Comparison of ENCODE assay signal across 19 mouse cellular contexts in the genomic region with DNA sequence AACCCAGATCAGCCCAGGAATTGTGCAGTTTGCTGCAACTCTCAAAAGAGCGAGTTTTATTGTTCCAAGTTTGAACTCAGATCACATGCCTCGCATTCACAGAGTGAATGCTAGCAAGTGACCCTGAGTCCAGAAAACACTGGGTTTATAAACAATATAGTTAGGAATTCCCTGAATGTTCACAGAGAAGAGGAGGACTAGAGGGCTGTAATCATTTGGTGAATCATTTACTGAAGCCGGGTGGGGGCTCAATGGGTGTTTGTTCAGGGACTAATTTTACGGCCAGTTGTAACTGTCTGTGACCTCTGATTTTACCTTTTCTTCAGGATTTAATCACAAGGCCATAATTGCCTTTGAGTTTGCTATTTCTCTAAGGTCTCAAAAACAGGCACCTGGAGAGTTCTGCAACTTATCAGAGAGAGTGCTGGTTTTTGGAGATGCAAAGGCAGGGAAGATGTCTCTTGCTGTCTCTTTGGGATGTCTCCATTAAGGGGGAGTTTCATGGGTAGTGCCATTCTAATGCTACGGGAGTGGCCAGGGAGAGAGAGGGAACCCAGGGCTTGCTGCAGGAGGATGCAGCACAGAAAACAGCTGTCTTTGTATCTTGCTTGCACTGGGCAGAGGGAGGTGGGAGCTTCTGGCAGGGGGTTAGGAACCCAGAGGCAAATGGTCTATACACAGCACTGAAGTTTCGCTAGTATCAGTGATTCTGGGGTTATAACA.
DNase-seq lines count a peak whose midpoint lies in the region; ATAC-seq and TF ChIP-seq lines count a peak whose summit lies in the region.
"Had no signal": no experiment of that assay in that cellular context is flagged by ENCODE, and none has a peak within 500 bp of the region (broad histone marks: within the 10 kb centered on the region; RNA-seq: fewer than 3 reads in every experiment).

No protein-coding gene starts in this region.

- WGBS in liver, embryonic 14.5 days (ENCODE audit: insufficient replicate concordance), result 49% methylated on average over 6 of the region's 6 CpGs

- no peak for TF ChIP-seq EP300 in liver, embryonic 14.5 days (IDR thresholded peaks at IDR 0.05; ENCODE audit: low read depth)

- H3K27ac ChIP-seq in liver, embryonic 14.5 days, result no peak overlapping the region
- H3K27ac ChIP-seq: embryonic facial prominence, embryonic 13.5 days; heart, adult 2 months; limb, embryonic 13.5 days; neural tube, embryonic 12.5 days had no signal

- H3K27me3 ChIP-seq in liver, embryonic 14.5 days (ENCODE audit: control insufficient read depth, insufficient read depth, low read length), result no peaks in the 10 kb centered on the region
- H3K27me3 ChIP-seq: CH12.LX; embryonic facial prominence, embryonic 13.5 days; limb, embryonic 13.5 days; neural tube, embryonic 12.5 days had no signal

- H3K9ac ChIP-seq in liver, embryonic 14.5 days (replicated peaks), result no peak overlapping the region
- H3K9ac ChIP-seq: embryonic facial prominence, embryonic 13.5 days; forebrain, postnatal 0 days; limb, embryonic 13.5 days; neural tube, embryonic 12.5 days had no signal

- no peak for TF ChIP-seq CTCF in liver, embryonic 14.5 days (IDR thresholded peaks at IDR 0.05; ENCODE audit: low read depth)

- no peaks in the 10 kb centered on the region for H3K36me3 ChIP-seq in liver, embryonic 14.5 days (replicated peaks; ENCODE audit: control insufficient read depth, insufficient read depth, low read depth)
- H3K36me3 ChIP-seq: embryonic facial prominence, embryonic 13.5 days; limb, embryonic 13.5 days; neural tube, embryonic 12.5 days had no signal

- no peaks in the 10 kb centered on the region; a peak in 1 of 4 replicates for H3K4me1 ChIP-seq in liver, embryonic 14.5 days (replicated peaks; ENCODE audit: control insufficient read depth in 2 of 2, insufficient read depth in 2 of 2, low read length in 1 of 2)
- H3K4me1 ChIP-seq: embryonic facial prominence, embryonic 13.5 days; limb, embryonic 13.5 days; neural tube, embryonic 12.5 days had no signal

- intact Hi-C loops in heart, postnatal 36 days (cut with DNase I), result no loop called here

- no peak overlapping the region for H3K4me2 ChIP-seq in liver, embryonic 14.5 days (ENCODE audit: low read depth)
- H3K4me2 ChIP-seq: embryonic facial prominence, embryonic 13.5 days; limb, embryonic 13.5 days; neural tube, embryonic 12.5 days had no signal

- H3K4me3 ChIP-seq in liver, embryonic 14.5 days (ENCODE audit: insufficient read depth in 1 of 2, low read depth in 2 of 2, low read length in 2 of 2), result no peak overlapping the region
- H3K4me3 ChIP-seq: embryonic facial prominence, embryonic 13.5 days; heart, adult 2 months; limb, embryonic 13.5 days; neural tube, embryonic 12.5 days had no signal

- DNase-seq in ZHBTc4 (ENCODE audit: low read depth, low spot score), result peak; percentile 2
- peak; percentile 12 for DNase-seq in kidney, adult 18-20 months
- DNase-seq in kidney, postnatal 10 days, result peak; percentile 13
- DNase-seq in liver, embryonic 14.5 days (ENCODE audit: low read depth in 3 of 3, low spot score in 3 of 3), result no peak
- DNase-seq in heart, postnatal 36 days, result no peak
- DNase-seq in adrenal gland, adult 2 months, result no peak
- no peak for DNase-seq in T-cell, adult 2 months (ENCODE audit: low spot score)
- DNase-seq: adrenal gland, postnatal 14 days; cerebellum, adult 18-20 months; forebrain, postnatal 0 days; gastrocnemius, postnatal 10 days; heart, adult 2 months; layer of hippocampus, adult 9-11 months; lung, postnatal 10 days; spleen, adult 18-20 months had no signal

- ATAC-seq in liver, embryonic 14.5 days (ENCODE audit: insufficient read depth), result peak; percentile 39; the same call in 1 of the 2 replicates
- ATAC-seq: forebrain, postnatal 0 days had no signal

- no peaks in the 10 kb centered on the region for H3K9me3 ChIP-seq in liver, embryonic 14.5 days (ENCODE audit: control insufficient read depth, low read length)
- H3K9me3 ChIP-seq: embryonic facial prominence, embryonic 13.5 days; limb, embryonic 13.5 days; neural tube, embryonic 12.5 days had no signal

Comparison
In these comparisons a context has a peak if more than half of its experiments do, and no peak if none do; other contexts are left out.
1. DNase-seq: peak in ZHBTc4 (single experiment), kidney, adult 18-20 months (single experiment) and kidney, postnatal 10 days (single experiment); none in liver, embryonic 14.5 days (0 of 3), heart, postnatal 36 days (0 of 2), adrenal gland, adult 2 months (single experiment) and T-cell, adult 2 months (single experiment).